Mouse (Mus musculus): ENCODE data around the gene Mbl2. TPM values are rescaled to one million over a fixed set of nuclear protein-coding genes. Genes with fewer than 3 reads are reported as not detected.

Gene Mbl2
- total and polyA plus RNA-seq, 3 experiments, result not detected

DNA sequence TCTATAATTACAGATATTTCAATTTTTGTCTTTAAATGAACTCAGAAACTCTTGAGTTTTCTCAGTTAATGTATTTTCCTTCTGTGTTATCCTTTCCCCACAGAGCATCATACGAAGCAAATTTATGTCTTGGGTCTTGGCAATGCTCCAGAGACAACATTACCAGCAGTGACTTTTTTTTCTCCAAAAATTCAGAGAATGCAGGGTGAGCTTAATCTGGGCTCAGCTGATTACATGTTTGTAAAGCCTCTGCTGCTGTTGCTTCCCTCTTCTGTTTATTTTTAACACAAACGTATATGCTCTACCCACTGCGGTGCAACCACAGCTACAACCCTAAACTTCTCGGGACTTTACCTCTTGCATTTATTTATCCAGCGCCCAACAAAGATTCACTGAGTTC is 48.4 kb downstream of the Mbl2 start:
- Histone ChIP-seq H3K4me1 (ENCODE audit: insufficient read depth, low read depth, low read length) (no peaks in the 10 kb centered on the region), H3K27me3 (ENCODE audit: insufficient read depth, low read length) (no peaks in the 10 kb centered on the region), H3K9me3 (replicated peaks) (no peaks in the 10 kb centered on the region), H3K4me3 (ENCODE audit: low read depth, low read length) (no peak overlapping the region), H3K36me3 (replicated peaks) (no peaks in the 10 kb centered on the region)
- ATAC-seq (ENCODE audit: extremely low read depth, insufficient number of reproducible peaks, low FRiP score, poor library complexity, severe bottlenecking) (no peak), DNase-seq (ENCODE audit: low spot score) (no peak)
- TF ChIP-seq POLR2AphosphoS5 (IDR thresholded peaks at IDR 0.05; ENCODE audit: insufficient replicate concordance, low read depth, low read length) (no peak), GATA1 (IDR thresholded peaks at IDR 0.05; ENCODE audit: borderline replicate concordance, low read length) (no peak), CTCF (IDR thresholded peaks at IDR 0.05; ENCODE audit: low read depth, low read length) (no peak), GATA2 (IDR thresholded peaks at IDR 0.05; ENCODE audit: borderline replicate concordance, low read depth, low read length) (no peak), TAL1 (conservative IDR thresholded peaks at IDR 0.05; ENCODE audit: low read depth, low read length) (no peak)

DNA sequence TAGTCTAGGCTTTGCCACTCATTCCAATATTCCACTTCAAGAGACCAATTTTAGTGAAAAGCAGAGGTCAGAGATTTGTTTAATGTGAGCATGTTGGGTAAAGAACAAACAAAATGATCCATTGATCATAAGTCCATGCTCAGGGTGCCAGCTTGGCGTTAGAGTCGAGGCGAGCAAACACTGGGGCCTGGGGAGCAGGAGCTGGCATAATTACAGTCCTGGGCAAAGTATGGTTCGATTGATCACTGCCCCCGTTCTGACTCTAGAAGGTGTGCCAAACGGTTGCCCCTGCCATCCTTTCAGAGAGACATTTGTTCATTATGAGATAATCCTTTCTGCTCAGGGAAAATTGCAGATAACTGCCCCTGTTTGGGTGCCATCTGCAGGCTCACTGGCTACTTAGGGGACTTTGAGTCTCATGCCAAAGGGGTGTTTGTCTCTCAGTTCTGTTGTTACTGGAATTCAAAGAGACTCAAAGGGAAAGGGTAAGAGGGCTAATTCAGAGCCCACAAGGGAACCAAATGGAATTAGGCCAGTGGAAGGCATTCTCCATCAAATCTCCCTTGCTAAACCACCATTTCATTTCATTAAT is 55.3 kb downstream of the Mbl2 start:
- Histone ChIP-seq H3K27me3 (ENCODE audit: insufficient read depth, low read length) (no peaks in the 10 kb centered on the region), H3K4me1 (ENCODE audit: insufficient read depth, low read depth, low read length) (no peaks in the 10 kb centered on the region), H3K9me3 (replicated peaks) (no peaks in the 10 kb centered on the region), H3K36me3 (replicated peaks) (no peaks in the 10 kb centered on the region), H3K4me3 (ENCODE audit: low read depth, low read length) (no peak overlapping the region)
- TF ChIP-seq GATA2 (IDR thresholded peaks at IDR 0.05; ENCODE audit: borderline replicate concordance, low read depth, low read length) (no peak), POLR2AphosphoS5 (IDR thresholded peaks at IDR 0.05; ENCODE audit: insufficient replicate concordance, low read depth, low read length) (no peak)
- no peak for ATAC-seq (ENCODE audit: extremely low read depth, insufficient number of reproducible peaks, low FRiP score, poor library complexity, severe bottlenecking)
- DNase-seq (ENCODE audit: low spot score), result no peak

Other genes with a start within 250 kb of the Mbl2 start
- not detected in 2 replicates for gene Trpd52l3, start 229.2 kb upstream of the Mbl2 start, total RNA-seq (2014; fragmentation: Nextera tagmentation)
- 0.05 TPM in 1 of 2 replicates, not detected in the other for gene Trpd52l3, start 229.2 kb upstream of the Mbl2 start, total RNA-seq (2017)
- not detected in 2 replicates for gene Trpd52l3, start 229.2 kb upstream of the Mbl2 start, polyA plus RNA-seq (2012)
- gene Uhrf2, start 202.4 kb upstream of the Mbl2 start, total RNA-seq (2014; fragmentation: Nextera tagmentation), result 110 and 137 TPM in 2 replicates
- gene Uhrf2, start 202.4 kb upstream of the Mbl2 start, total RNA-seq (2017), result 79.4 and 91.5 TPM in 2 replicates
- gene Uhrf2, start 202.4 kb upstream of the Mbl2 start, polyA plus RNA-seq (2012), result 13.5 and 19.4 TPM in 2 replicates
- not detected in 2 replicates for gene Gldc, start 57.5 kb upstream of the Mbl2 start, total RNA-seq (2014; fragmentation: Nextera tagmentation)
- gene Gldc, start 57.5 kb upstream of the Mbl2 start, total RNA-seq (2017), result 0.11 TPM in 1 of 2 replicates, not detected in the other
- not detected in 2 replicates for gene Gldc, start 57.5 kb upstream of the Mbl2 start, polyA plus RNA-seq (2012)

All from G1E (cell line).